Mouse (Mus musculus): ENCODE data around the gene Thrb.

DNA sequence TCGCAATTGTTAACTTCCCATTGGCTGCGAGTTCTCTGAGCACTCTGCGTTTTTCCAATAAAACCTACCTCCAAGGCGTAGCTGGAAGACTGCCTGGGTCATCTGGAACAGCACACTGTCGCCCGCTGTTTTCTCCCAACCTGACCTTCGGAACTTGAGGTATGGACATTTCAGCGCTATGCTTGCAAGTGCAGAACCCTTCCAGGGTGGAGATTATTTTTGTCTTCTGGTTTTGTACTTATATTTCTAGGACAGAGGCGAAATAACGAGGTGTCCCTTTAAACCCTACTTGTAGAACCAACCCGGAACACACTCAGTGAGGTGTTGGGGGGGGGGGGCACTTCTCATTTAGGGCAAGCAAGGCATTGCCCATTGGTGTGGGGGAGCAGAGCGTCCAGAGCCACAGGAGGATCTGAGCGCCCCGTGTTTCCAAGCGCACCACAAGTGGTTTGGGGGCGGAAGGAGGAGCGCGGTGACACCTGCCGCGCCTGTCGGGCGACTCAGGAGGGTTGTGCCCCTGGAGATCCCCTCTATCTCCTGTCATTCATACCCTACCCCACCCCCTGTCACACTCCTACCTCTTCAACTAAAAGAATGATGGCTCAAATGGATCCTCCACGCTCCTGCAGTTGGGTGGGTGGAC lies at the start of gene Thrb:
- no peak for TF ChIP-seq FLI1 (IDR thresholded peaks at IDR 0.05; ENCODE audit: low read length)
- TF ChIP-seq GATA1 (IDR thresholded peaks at IDR 0.05; ENCODE audit: borderline replicate concordance, low read length) = no peak
